Mouse (Mus musculus) kidney, adult 2 months (tissue): ENCODE measurements at regions not wholly inside any gene's neighbourhood (a gene's known extent, or its start where the extent isn't known, plus 50 kb on each side); places are given as distances from the start of the nearest gene placed in this dataset.

Experiments used
- DNase-seq: peaks from one replicate; pipeline ENCODE4 v3.0.0; 2021
- H3K27ac ChIP-seq: fragments of 200-500 bp; 2 replicates; pipeline ENCODE4 v1.5.1; 2012; ENCODE audit warnings: low read depth, low read length, control low read depth, inconsistent platforms; ENCODE audit not compliant: insufficient read depth
- H3K27me3 ChIP-seq: fragments of 200-500 bp; replicated peaks from 2 replicates; pipeline ENCODE4 v1.6.1; 2012; ENCODE audit warnings: mild to moderate bottlenecking, moderate library complexity, low read length, inconsistent platforms; ENCODE audit not compliant: control insufficient read depth, insufficient read depth
- H3K36me3 ChIP-seq: fragments of 200-500 bp; 2 replicates; pipeline ENCODE4 v1.6.1; 2012; ENCODE audit warnings: mild to moderate bottlenecking, moderate library complexity, low read length, inconsistent platforms; ENCODE audit not compliant: control insufficient read depth, insufficient read depth
- H3K4me1 ChIP-seq: fragments of 200-500 bp; 2 replicates; pipeline ENCODE4 v1.6.1; 2011; ENCODE audit warnings: low read length; ENCODE audit not compliant: control insufficient read depth, insufficient read depth
- H3K4me3 ChIP-seq: fragments of 200-500 bp; 2 replicates; pipeline ENCODE4 v1.5.1; 2011; ENCODE audit warnings: mild to moderate bottlenecking, low read depth, low read length, control low read depth; ENCODE audit not compliant: insufficient read depth
- CTCF ChIP-seq: fragments of 200-500 bp; conservative IDR thresholded peaks from 2 replicates; pipeline ENCODE4 v1.5.1; 2011; ENCODE audit warnings: low read depth, mild to moderate bottlenecking, control low read depth, low read length, moderate library complexity, mixed read lengths; ENCODE audit not compliant: insufficient read depth, insufficient read length
- POLR2A ChIP-seq: fragments of 200-500 bp; IDR thresholded peaks from one replicate; pipeline ENCODE4 v1.6.1; 2011; ENCODE audit warnings: low read depth, low read length, control low read depth

- Histone ChIP-seq H3K4me1 (no peaks in the 10 kb centered on the region), H3K4me3 (no peak overlapping the region), H3K36me3 (no peaks in the 10 kb centered on the region), H3K27me3 (no peaks in the 10 kb centered on the region), H3K27ac (no peak overlapping the region)
- no peak for DNase-seq
- TF ChIP-seq CTCF: no peak
- TF ChIP-seq POLR2A: no peak
These were observed 53.0 kb upstream of the Sox4 start for GRCm38 (mm10) chr13:29006467-29006866.
